Mouse (Mus musculus) intestine, embryonic 16.5 days (tissue): ENCODE measurements around the gene Rec8. TPM values are rescaled to one million over a fixed set of nuclear protein-coding genes. Genes with fewer than 3 reads are reported as not detected.

ENCODE experiments used
- ATAC-seq: fragments of 200-750 bp; cut with Nextera tagmentation; 2 replicates; pipeline ENCODE4 v1.8.0; 2017; ENCODE audit warnings: moderate TSS enrichment, moderate library complexity
- H3K27ac ChIP-seq: fragments of 300-500 bp; sonication (generic); 2 replicates; pipeline ENCODE4 v1.5.1; 2014; ENCODE audit warnings: mild to moderate bottlenecking, low read length
- H3K27me3 ChIP-seq: fragments of 300-500 bp; sonication (generic); replicated peaks from 2 replicates; pipeline ENCODE4 v1.6.1; 2014; ENCODE audit warnings: low read length, control low read depth, mixed read lengths; ENCODE audit not compliant: control insufficient read depth, insufficient read depth
- H3K36me3 ChIP-seq: fragments of 300-500 bp; sonication (generic); 2 replicates; pipeline ENCODE4 v1.6.1; 2014; ENCODE audit warnings: low read length, control low read depth; ENCODE audit not compliant: control insufficient read depth, insufficient read depth
- H3K4me1 ChIP-seq: fragments of 300-500 bp; sonication (generic); 2 replicates; pipeline ENCODE4 v1.6.1; 2014; ENCODE audit warnings: low read length, control low read depth, mixed read lengths; ENCODE audit not compliant: control insufficient read depth, insufficient read depth
- H3K4me2 ChIP-seq: fragments of 300-500 bp; sonication (generic); 2 replicates; pipeline ENCODE4 v1.6.1; 2014; ENCODE audit warnings: low read depth, low read length, control low read depth
- H3K4me3 ChIP-seq: fragments of 300-500 bp; sonication (generic); 2 replicates; pipeline ENCODE4 v1.5.1; 2014; ENCODE audit warnings: mild to moderate bottlenecking, low read length
- H3K9ac ChIP-seq: fragments of 300-500 bp; sonication (generic); 2 replicates; pipeline ENCODE4 v1.6.1; 2014; ENCODE audit warnings: low read depth, low read length
- H3K9me3 ChIP-seq: fragments of 300-500 bp; sonication (generic); 2 replicates; pipeline ENCODE4 v1.6.1; 2016; ENCODE audit warnings: low read length, control low read depth; ENCODE audit not compliant: control insufficient read depth
- WGBS: fragments of 180-500 bp; shearing (Covaris S2); extraction: QIAGEN DNeasy Blood & Tissue Kit; methylation state at CpG from one replicate; pipeline ENCODE4 v1.1.7; 2014; 5-methylcytosine and 5-hydroxymethylcytosine counted together
- polyA plus RNA-seq: library from polyadenylated mRNA; unstranded; fragments of >200 nt; fragmentation: Nextera tagmentation; extraction: Ambion mirVana; gene quantifications from 2 replicates; pipeline ENCODE4 v1.2.1, GENCODE M21; 2015

The Rec8 gene
- polyA plus RNA-seq, 1 experiment from 2014 or later: 13.1 TPM

GRCm38 (mm10) chr14:55672741-55673060 lies 54.9 kb downstream of the Rec8 start:
- H3K27me3 ChIP-seq: no peaks in the 10 kb centered on the region
- peak overlapping the region; percentile 79 for H3K27ac ChIP-seq
- no peaks in the 10 kb centered on the region; the same call in 1 of the 2 replicates for H3K36me3 ChIP-seq
- H3K9me3 ChIP-seq: no peaks in the 10 kb centered on the region
- peaks cover 14% of the 10 kb centered on the region for H3K4me1 ChIP-seq
- WGBS: 75% methylated on average over 7 of the region's 7 CpGs
- peak overlapping the region; percentile 68 for H3K9ac ChIP-seq
- no peak for ATAC-seq
- peak overlapping the region; percentile 77 for H3K4me2 ChIP-seq
- peak overlapping the region; percentile 73 for H3K4me3 ChIP-seq

Other genes with a start within 250 kb of the Rec8 start
- 165 and 167 TPM in 2 replicates for gene Dhrs4, start 139.3 kb upstream of the Rec8 start, polyA plus RNA-seq
- gene Carmil3, start 127.4 kb upstream of the Rec8 start, polyA plus RNA-seq: 1.0 TPM in 2 replicates
- 0.61 TPM in 2 replicates for gene Cpne6, start 107.6 kb upstream of the Rec8 start, polyA plus RNA-seq
- not detected in 2 replicates for gene Nrl, start 93.1 kb upstream of the Rec8 start, polyA plus RNA-seq
- gene Pck2, start 77.8 kb upstream of the Rec8 start, polyA plus RNA-seq: 46.2 and 51.8 TPM in 2 replicates
- 102 and 104 TPM in 2 replicates for gene Dcaf11, start 58.0 kb upstream of the Rec8 start, polyA plus RNA-seq
- 2.0 and 2.2 TPM in 2 replicates for gene A730061H03Rik, start 57.6 kb upstream of the Rec8 start, polyA plus RNA-seq
- gene Fitm1, start 42.4 kb upstream of the Rec8 start, polyA plus RNA-seq: 0.18 and 0.28 TPM in 2 replicates
- gene Psme1, start 39.9 kb upstream of the Rec8 start, polyA plus RNA-seq: 217 and 224 TPM in 2 replicates
- gene Emc9, start 32.7 kb upstream of the Rec8 start, polyA plus RNA-seq: 14.0 and 15.6 TPM in 2 replicates
- 347 and 368 TPM in 2 replicates for gene Psme2, start 26.9 kb upstream of the Rec8 start, polyA plus RNA-seq
- 19.0 and 19.8 TPM in 2 replicates for gene Rnf31, start 26.3 kb upstream of the Rec8 start, polyA plus RNA-seq
- gene Irf9, start 14.5 kb upstream of the Rec8 start, polyA plus RNA-seq: 11.6 and 12.9 TPM in 2 replicates
- 65.5 and 71.1 TPM in 2 replicates for gene Ipo4, start 17.9 kb downstream of the Rec8 start, polyA plus RNA-seq
- gene Gm49378, start 19.9 kb downstream of the Rec8 start, polyA plus RNA-seq: 0.53 and 0.70 TPM in 2 replicates
- gene Tm9sf1, start 25.8 kb downstream of the Rec8 start, polyA plus RNA-seq: 131 and 133 TPM in 2 replicates
- 1.0 and 1.3 TPM in 2 replicates for gene Tssk4, start 32.1 kb downstream of the Rec8 start, polyA plus RNA-seq
- gene Mdp1, start 42.5 kb downstream of the Rec8 start, polyA plus RNA-seq: 65.6 and 70.7 TPM in 2 replicates
- gene Gmpr2, start 53.9 kb downstream of the Rec8 start, polyA plus RNA-seq: 52.3 and 58.4 TPM in 2 replicates
- 464 and 495 TPM in 2 replicates for gene Nedd8, start 54.1 kb downstream of the Rec8 start, polyA plus RNA-seq
- gene Tinf2, start 63.8 kb downstream of the Rec8 start, polyA plus RNA-seq: 32.6 and 37.1 TPM in 2 replicates
- gene Tgm1, start 95.9 kb downstream of the Rec8 start, polyA plus RNA-seq: 0.75 and 1.4 TPM in 2 replicates
- gene Rabggta, start 104.2 kb downstream of the Rec8 start, polyA plus RNA-seq: 36.9 and 37.5 TPM in 2 replicates
- gene Dhrs1, start 127.7 kb downstream of the Rec8 start, polyA plus RNA-seq: 151 and 173 TPM in 2 replicates
- 28.3 and 33.6 TPM in 2 replicates for gene Nop9, start 127.7 kb downstream of the Rec8 start, polyA plus RNA-seq
- gene Cideb, start 140.4 kb downstream of the Rec8 start, polyA plus RNA-seq: 118 and 152 TPM in 2 replicates
- 0.35 and 0.82 TPM in 2 replicates for gene Ltb4r2, start 143.4 kb downstream of the Rec8 start, polyA plus RNA-seq
- 1.0 and 1.1 TPM in 2 replicates for gene Ltb4r1, start 147.9 kb downstream of the Rec8 start, polyA plus RNA-seq
- 6.5 and 6.6 TPM in 2 replicates for gene Adcy4, start 166.1 kb downstream of the Rec8 start, polyA plus RNA-seq
- gene Ripk3, start 170.8 kb downstream of the Rec8 start, polyA plus RNA-seq: 51.2 and 55.8 TPM in 2 replicates
- 21.1 and 21.2 TPM in 2 replicates for gene Nfatc4, start 205.1 kb downstream of the Rec8 start, polyA plus RNA-seq
- gene Nynrin, start 236.0 kb downstream of the Rec8 start, polyA plus RNA-seq: 12.6 and 13.6 TPM in 2 replicates